Mouse (Mus musculus) c-Kit-positive CD71-negative TER-119-negative erythroid progenitor cells, embryonic 14.5 days (primary cell): ENCODE measurements around the gene Rps16.

ENCODE experiments used
- DNase-seq: peaks from one replicate; pipeline ENCODE4 v3.0.0-alpha.2; 2013; ENCODE audit warnings: low read depth

Gene Rps16

GRCm38 (mm10) chr7:28348601-28349000, 1.9 kb upstream of the Rps16 start:
- no peak for DNase-seq

GRCm38 (mm10) chr7:28351676-28352191, 1.3 kb downstream of the Rps16 start:
- no peak for DNase-seq

- no peak for DNase-seq
Observed at GRCm38 (mm10) chr7:28353267-28353666, 2.8 kb downstream of the Rps16 start.

GRCm38 (mm10) chr7:28354113-28354581, 3.7 kb downstream of the Rps16 start:
- no peak for DNase-seq

- no peak for DNase-seq
Observed at GRCm38 (mm10) chr7:28354596-28354995, 4.1 kb downstream of the Rps16 start.

- DNase-seq = no peak
Observed at GRCm38 (mm10) chr7:28355221-28355620, 4.8 kb downstream of the Rps16 start.

GRCm38 (mm10) chr7:28356981-28357380, 6.5 kb downstream of the Rps16 start:
- DNase-seq = no peak

- DNase-seq = no peak
Observed at GRCm38 (mm10) chr7:28357984-28358383, 7.5 kb downstream of the Rps16 start.

GRCm38 (mm10) chr7:28358431-28358830, 8.0 kb downstream of the Rps16 start:
- DNase-seq = no peak

- no peak for DNase-seq
Observed at GRCm38 (mm10) chr7:28359854-28360253, 9.4 kb downstream of the Rps16 start.

GRCm38 (mm10) chr7:28360291-28360690, 9.8 kb downstream of the Rps16 start:
- DNase-seq = no peak

GRCm38 (mm10) chr7:28361647-28362341, 11.3 kb downstream of the Rps16 start:
- no peak for DNase-seq

- no peak for DNase-seq
Observed at GRCm38 (mm10) chr7:28362441-28363060, 12.1 kb downstream of the Rps16 start.

- DNase-seq = no peak
Observed at GRCm38 (mm10) chr7:28367663-28368275, 17.3 kb downstream of the Rps16 start.

- no peak for DNase-seq
Observed at GRCm38 (mm10) chr7:28368276-28368920, 17.9 kb downstream of the Rps16 start.

GRCm38 (mm10) chr7:28370051-28370450, 19.6 kb downstream of the Rps16 start:
- DNase-seq = no peak

- no peak for DNase-seq
Observed at GRCm38 (mm10) chr7:28370977-28371513, 20.6 kb downstream of the Rps16 start.

GRCm38 (mm10) chr7:28371514-28371989, 21.1 kb downstream of the Rps16 start:
- DNase-seq = no peak

GRCm38 (mm10) chr7:28372251-28373108, 22.0 kb downstream of the Rps16 start, which contains the start of gene Plekhg2:
Plekhg2 (minus strand) TSS chr7:28372599.
- DNase-seq = peak; percentile 98

- peak; percentile 92 for DNase-seq
Observed at GRCm38 (mm10) chr7:28373131-28373581, 22.7 kb downstream of the Rps16 start.
